Mouse (Mus musculus): ENCODE measurements around the gene Scfd2. TPM values are rescaled to one million over a fixed set of nuclear protein-coding genes. Genes with fewer than 3 reads are reported as not detected.

Gene Scfd2
- polyA plus RNA-seq, 1 experiment from 2014 or later: 18.1 TPM

DNA sequence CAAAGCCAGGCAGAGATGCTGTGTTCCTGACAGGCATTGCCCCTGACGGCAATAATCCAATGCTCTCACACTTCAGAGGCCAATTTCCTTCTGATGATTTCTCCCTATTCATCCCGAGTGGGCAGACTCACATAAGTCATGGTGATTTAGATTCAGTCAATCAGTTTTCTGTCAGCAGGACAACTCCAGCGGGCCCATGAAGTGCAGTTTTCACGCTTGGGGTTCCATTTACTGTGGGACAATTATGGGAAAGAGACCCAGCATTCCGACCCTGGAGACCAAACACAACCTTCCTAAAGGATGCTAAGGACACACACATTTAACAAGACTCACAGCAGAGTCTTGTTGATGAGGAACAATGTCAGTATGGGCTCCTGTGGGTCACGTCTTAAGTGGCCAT, 217.1 kb downstream of the Scfd2 start:
- Histone ChIP-seq H3K9ac (ENCODE audit: low read depth, low read length) (no peak overlapping the region), H3K9me3 (replicated peaks; ENCODE audit: control insufficient read depth, low read length, poor library complexity, severe bottlenecking) (no peaks in the 10 kb centered on the region), H3K4me3 (ENCODE audit: low read depth, low read length) (no peak overlapping the region), H3K4me1 (ENCODE audit: control insufficient read depth, insufficient read depth, low read length) (peaks cover 5% of the 10 kb centered on the region; the same call in 1 of the 2 replicates), H3K27me3 (ENCODE audit: control insufficient read depth, insufficient read depth, low read depth, low read length) (0 out of 2 replicates have a peak, but pooled peaks cover 2% of the 10 kb centered on the region), H3K36me3 (ENCODE audit: control insufficient read depth, insufficient read depth, low read length) (no peaks in the 10 kb centered on the region), H3K27ac (ENCODE audit: low read length) (no peak overlapping the region), H3K4me2 (ENCODE audit: low read length) (no peak overlapping the region)
- no peak for ATAC-seq
- 33% methylated on average over 6 of the region's 6 CpGs for WGBS

DNA sequence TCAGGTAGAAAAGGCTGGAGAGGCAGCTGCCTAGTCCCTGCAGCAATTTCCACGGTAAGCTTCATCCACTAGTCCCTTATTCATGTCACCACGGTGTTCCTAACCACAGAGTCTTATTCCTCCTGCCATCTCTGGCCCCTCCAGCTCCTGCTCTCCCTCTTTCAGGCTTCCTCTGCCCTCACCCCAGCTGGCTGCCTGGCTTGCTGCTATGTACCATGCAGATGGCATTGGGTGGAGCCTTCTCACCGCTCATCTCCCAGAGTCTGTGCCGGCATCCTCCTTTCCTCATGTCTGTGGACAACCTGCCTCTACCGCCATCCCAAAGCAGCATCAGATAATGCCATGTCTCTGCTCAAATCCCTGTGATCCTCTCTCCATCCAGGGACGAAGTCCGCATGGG, 218.0 kb downstream of the Scfd2 start:
- WGBS: 81% methylated on average over 7 of the region's 7 CpGs
- no peak for ATAC-seq
- H3K27me3 ChIP-seq (ENCODE audit: control insufficient read depth, insufficient read depth, low read depth, low read length): 0 out of 2 replicates have a peak, but pooled peaks cover 2% of the 10 kb centered on the region
- H3K4me3 ChIP-seq (ENCODE audit: low read depth, low read length): no peak overlapping the region
- H3K9me3 ChIP-seq (replicated peaks; ENCODE audit: control insufficient read depth, low read length, poor library complexity, severe bottlenecking): no peaks in the 10 kb centered on the region
- no peaks in the 10 kb centered on the region for H3K36me3 ChIP-seq (ENCODE audit: control insufficient read depth, insufficient read depth, low read length)
- no peak overlapping the region for H3K27ac ChIP-seq (ENCODE audit: low read length)
- H3K4me1 ChIP-seq (ENCODE audit: control insufficient read depth, insufficient read depth, low read length): peaks cover 5% of the 10 kb centered on the region; the same call in 1 of the 2 replicates
- H3K9ac ChIP-seq (ENCODE audit: low read depth, low read length): no peak overlapping the region
- no peak overlapping the region for H3K4me2 ChIP-seq (ENCODE audit: low read length)

DNA sequence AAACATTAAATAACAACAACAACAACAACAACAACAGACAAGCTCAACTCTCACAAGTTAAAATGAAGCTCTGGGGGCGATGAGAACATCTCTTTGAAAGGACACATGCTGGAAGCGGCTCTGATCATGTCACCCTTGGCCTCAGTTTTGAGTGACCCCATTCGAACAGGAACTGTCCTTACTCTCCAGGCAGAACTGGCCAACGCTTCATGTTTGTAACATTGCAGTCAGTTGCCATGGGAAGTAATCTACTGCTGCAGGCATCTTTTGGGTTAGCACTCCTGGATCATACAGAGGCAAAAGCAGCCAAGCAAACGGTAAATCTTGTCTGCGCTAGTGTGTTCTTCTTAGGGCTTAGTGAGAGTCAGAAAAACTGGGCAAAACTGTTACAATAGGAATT, 219.7 kb downstream of the Scfd2 start:
- H3K4me1 ChIP-seq (ENCODE audit: control insufficient read depth, insufficient read depth, low read length): peaks cover 5% of the 10 kb centered on the region; the same call in 1 of the 2 replicates
- H3K4me3 ChIP-seq (ENCODE audit: low read depth, low read length): no peak overlapping the region
- H3K9ac ChIP-seq (ENCODE audit: low read depth, low read length): no peak overlapping the region
- no peak overlapping the region for H3K4me2 ChIP-seq (ENCODE audit: low read length)
- no peak for ATAC-seq
- no peak overlapping the region for H3K27ac ChIP-seq (ENCODE audit: low read length)
- H3K36me3 ChIP-seq (ENCODE audit: control insufficient read depth, insufficient read depth, low read length): no peaks in the 10 kb centered on the region
- WGBS: 17% methylated on average over 6 of the region's 6 CpGs
- H3K9me3 ChIP-seq (replicated peaks; ENCODE audit: control insufficient read depth, low read length, poor library complexity, severe bottlenecking): no peaks in the 10 kb centered on the region
- H3K27me3 ChIP-seq (ENCODE audit: control insufficient read depth, insufficient read depth, low read depth, low read length): 0 out of 2 replicates have a peak, but pooled peaks cover 2% of the 10 kb centered on the region

DNA sequence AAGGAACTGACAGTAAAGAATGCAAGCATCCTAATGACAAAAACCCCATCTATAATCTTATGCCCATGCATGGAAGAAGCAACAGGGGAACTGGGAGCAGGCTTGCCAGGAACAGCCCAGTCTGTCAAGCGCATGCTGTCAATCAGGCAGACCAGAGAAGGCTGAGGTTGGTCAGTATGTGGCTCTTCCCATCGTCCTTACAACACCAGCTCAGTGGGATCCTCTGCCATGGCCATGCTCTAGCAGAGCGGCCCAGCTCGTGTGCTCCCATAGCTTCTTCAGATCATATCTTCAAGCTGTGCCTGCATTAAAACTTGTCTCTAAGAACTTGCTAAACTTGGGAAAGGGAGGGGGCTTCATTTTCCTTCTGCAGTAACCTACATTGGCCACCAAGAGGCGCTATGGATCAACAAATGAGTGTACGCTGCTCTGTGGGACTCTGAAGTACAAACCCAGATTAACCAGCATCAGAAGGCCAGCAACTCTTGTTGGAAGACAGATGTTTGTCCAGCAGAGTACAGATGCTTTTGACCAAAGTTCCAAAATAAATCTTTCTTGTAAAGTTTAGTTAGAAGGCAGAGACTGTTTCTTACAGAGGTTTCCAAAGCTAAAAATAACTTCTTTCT, 220.2 kb downstream of the Scfd2 start:
- H3K36me3 ChIP-seq (ENCODE audit: control insufficient read depth, insufficient read depth, low read length): no peaks in the 10 kb centered on the region
- H3K4me3 ChIP-seq (ENCODE audit: low read depth, low read length): no peak overlapping the region
- peaks cover 5% of the 10 kb centered on the region; the same call in 1 of the 2 replicates for H3K4me1 ChIP-seq (ENCODE audit: control insufficient read depth, insufficient read depth, low read length)
- H3K9me3 ChIP-seq (replicated peaks; ENCODE audit: control insufficient read depth, low read length, poor library complexity, severe bottlenecking): no peaks in the 10 kb centered on the region
- 0 out of 2 replicates have a peak, but pooled peaks cover 2% of the 10 kb centered on the region for H3K27me3 ChIP-seq (ENCODE audit: control insufficient read depth, insufficient read depth, low read depth, low read length)
- H3K27ac ChIP-seq (ENCODE audit: low read length): no peak overlapping the region
- no peak overlapping the region for H3K9ac ChIP-seq (ENCODE audit: low read depth, low read length)
- peak; percentile 66; the same call in 1 of the 2 replicates for ATAC-seq
- WGBS: 29% methylated on average over 6 of the region's 6 CpGs
- no peak overlapping the region for H3K4me2 ChIP-seq (ENCODE audit: low read length)

DNA sequence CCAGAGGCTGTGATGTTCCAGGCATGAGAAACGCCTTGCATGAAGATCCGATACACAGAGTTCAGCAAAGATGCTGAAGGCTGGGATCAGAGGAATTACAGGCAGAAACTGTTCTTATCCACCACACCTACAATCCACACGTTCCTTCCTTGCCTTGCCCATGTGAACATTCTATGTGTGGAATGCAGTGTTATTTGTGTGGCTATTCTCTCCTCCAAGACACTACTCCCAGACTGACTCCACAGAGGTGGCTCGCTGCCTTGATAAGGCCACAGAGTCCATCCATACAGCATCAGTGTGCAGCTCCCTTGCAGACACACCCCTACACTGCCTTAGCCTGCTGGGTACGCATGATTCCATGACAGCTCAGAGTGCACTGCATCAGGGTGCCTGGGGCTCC, 221.5 kb downstream of the Scfd2 start:
- WGBS: 89% methylated on average over 5 of the region's 5 CpGs
- Histone ChIP-seq H3K4me3 (ENCODE audit: low read depth, low read length) (no peak overlapping the region), H3K9me3 (replicated peaks; ENCODE audit: control insufficient read depth, low read length, poor library complexity, severe bottlenecking) (no peaks in the 10 kb centered on the region), H3K27ac (ENCODE audit: low read length) (no peak overlapping the region), H3K4me2 (ENCODE audit: low read length) (no peak overlapping the region), H3K27me3 (ENCODE audit: control insufficient read depth, insufficient read depth, low read depth, low read length) (0 out of 2 replicates have a peak, but pooled peaks cover 2% of the 10 kb centered on the region), H3K36me3 (ENCODE audit: control insufficient read depth, insufficient read depth, low read length) (no peaks in the 10 kb centered on the region), H3K4me1 (ENCODE audit: control insufficient read depth, insufficient read depth, low read length) (no peaks in the 10 kb centered on the region; the same call in 1 of the 2 replicates), H3K9ac (ENCODE audit: low read depth, low read length) (no peak overlapping the region)
- ATAC-seq: no peak

DNA sequence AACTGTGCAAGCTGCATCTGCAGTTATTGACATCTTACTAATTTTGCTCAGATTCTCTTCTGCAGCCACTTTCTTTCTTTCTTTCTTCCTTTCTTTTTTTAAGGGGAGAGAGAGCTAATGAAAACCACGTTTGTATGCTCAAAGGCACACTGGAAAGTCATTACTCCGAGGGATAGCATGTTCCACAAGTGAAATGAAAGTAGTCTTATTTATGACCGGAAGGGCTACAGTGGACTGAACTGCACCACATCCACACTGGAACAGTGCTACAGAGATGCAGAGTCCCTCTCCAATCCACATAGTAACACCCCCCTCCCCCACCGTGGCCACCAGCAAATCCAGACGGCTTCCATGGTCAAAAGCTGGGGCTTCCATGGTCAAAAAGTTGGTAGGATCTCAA, 224.3 kb downstream of the Scfd2 start:
- Histone ChIP-seq H3K4me1 (ENCODE audit: control insufficient read depth, insufficient read depth, low read length) (no peaks in the 10 kb centered on the region), H3K9me3 (replicated peaks; ENCODE audit: control insufficient read depth, low read length, poor library complexity, severe bottlenecking) (no peaks in the 10 kb centered on the region), H3K4me3 (ENCODE audit: low read depth, low read length) (no peak overlapping the region), H3K27ac (ENCODE audit: low read length) (no peak overlapping the region), H3K36me3 (ENCODE audit: control insufficient read depth, insufficient read depth, low read length) (no peaks in the 10 kb centered on the region), H3K4me2 (ENCODE audit: low read length) (no peak overlapping the region), H3K9ac (ENCODE audit: low read depth, low read length) (no peak overlapping the region), H3K27me3 (ENCODE audit: control insufficient read depth, insufficient read depth, low read depth, low read length) (no peaks in the 10 kb centered on the region)
- 84% methylated on average over 5 of the region's 5 CpGs for WGBS
- ATAC-seq: no peak

DNA sequence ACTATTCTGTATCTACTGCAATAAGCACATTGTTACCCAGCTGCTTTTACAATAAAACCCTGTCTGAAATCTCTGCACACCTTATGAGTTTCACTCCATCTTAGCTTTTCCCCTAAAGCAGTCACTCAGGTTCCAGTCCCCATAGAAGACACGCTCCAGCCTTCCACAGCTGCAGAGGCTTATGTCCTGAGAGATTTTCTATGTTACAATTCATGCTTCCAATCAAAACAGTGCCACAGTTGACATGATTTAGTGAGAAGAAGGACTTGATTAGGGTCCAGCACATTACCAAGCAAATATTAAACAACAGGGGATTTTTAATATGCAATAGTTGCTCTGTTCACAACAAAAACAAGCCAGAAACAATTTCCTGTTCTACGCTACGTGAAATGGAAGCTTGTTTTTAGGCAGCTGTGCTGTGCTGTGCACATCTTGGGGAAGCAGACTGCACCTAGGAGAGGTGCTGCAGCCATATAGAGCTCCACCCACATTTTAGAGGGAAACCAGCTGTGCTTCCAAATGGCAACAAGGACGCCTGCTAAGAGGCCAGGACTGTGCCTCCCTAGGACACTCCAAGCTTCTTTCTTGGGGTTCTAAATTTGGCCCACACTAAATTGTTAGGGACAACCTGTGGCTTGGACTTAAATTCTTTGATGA, 225.9 kb downstream of the Scfd2 start:
- no peaks in the 10 kb centered on the region for H3K9me3 ChIP-seq (replicated peaks; ENCODE audit: control insufficient read depth, low read length, poor library complexity, severe bottlenecking)
- no peak for ATAC-seq
- no peaks in the 10 kb centered on the region for H3K27me3 ChIP-seq (ENCODE audit: control insufficient read depth, insufficient read depth, low read depth, low read length)
- no peak overlapping the region for H3K27ac ChIP-seq (ENCODE audit: low read length)
- H3K9ac ChIP-seq (ENCODE audit: low read depth, low read length): no peak overlapping the region
- H3K4me3 ChIP-seq (ENCODE audit: low read depth, low read length): no peak overlapping the region
- no peaks in the 10 kb centered on the region for H3K4me1 ChIP-seq (ENCODE audit: control insufficient read depth, insufficient read depth, low read length)
- WGBS: 78% methylated on average over 4 of the region's 4 CpGs
- no peak overlapping the region for H3K4me2 ChIP-seq (ENCODE audit: low read length)
- no peaks in the 10 kb centered on the region for H3K36me3 ChIP-seq (ENCODE audit: control insufficient read depth, insufficient read depth, low read length)

DNA sequence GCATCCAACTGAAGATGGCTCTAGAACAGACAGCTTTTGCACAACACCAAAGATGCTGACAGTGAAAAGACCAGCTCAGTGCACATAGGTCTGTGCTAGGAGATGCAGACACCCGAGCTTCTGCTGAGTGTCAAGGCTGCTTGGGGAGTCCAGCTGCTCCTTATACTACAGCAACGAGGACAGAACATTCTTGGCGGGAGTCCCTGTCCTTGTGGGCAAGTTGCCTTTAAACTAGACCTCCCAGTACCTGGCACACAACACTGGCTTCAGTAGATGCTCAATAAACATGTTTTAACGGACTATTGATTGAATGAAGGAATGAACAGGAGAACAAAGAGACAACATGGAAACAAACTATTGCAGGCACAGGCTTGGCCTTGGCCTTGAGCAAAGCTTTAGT, 226.8 kb downstream of the Scfd2 start:
- Histone ChIP-seq H3K4me3 (ENCODE audit: low read depth, low read length) (no peak overlapping the region), H3K4me1 (ENCODE audit: control insufficient read depth, insufficient read depth, low read length) (no peaks in the 10 kb centered on the region), H3K9me3 (replicated peaks; ENCODE audit: control insufficient read depth, low read length, poor library complexity, severe bottlenecking) (no peaks in the 10 kb centered on the region), H3K9ac (ENCODE audit: low read depth, low read length) (no peak overlapping the region), H3K36me3 (ENCODE audit: control insufficient read depth, insufficient read depth, low read length) (no peaks in the 10 kb centered on the region), H3K27me3 (ENCODE audit: control insufficient read depth, insufficient read depth, low read depth, low read length) (no peaks in the 10 kb centered on the region), H3K4me2 (ENCODE audit: low read length) (no peak overlapping the region), H3K27ac (ENCODE audit: low read length) (no peak overlapping the region)
- WGBS: 77% methylated on average over 4 of the region's 4 CpGs
- no peak for ATAC-seq

DNA sequence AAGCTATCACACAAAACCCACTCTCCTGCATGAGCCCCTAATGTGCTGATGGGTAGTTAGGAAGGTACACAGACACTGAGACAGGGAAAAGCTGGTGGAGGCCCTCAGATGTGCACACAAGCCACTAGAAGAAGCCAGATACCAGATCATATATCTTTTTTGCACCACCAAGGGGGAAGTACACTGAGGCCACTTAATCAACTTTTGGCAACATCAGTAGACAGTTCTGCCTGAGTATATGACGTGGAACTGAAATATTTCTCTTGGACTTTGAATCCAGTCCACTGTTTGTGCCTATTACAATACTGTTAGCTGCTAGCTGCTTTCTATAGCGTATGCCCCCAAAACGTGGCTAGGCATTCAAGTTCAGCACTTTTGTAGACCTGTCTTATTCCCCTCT, 229.2 kb downstream of the Scfd2 start:
- Histone ChIP-seq H3K36me3 (ENCODE audit: control insufficient read depth, insufficient read depth, low read length) (no peaks in the 10 kb centered on the region), H3K4me1 (ENCODE audit: control insufficient read depth, insufficient read depth, low read length) (no peaks in the 10 kb centered on the region), H3K27me3 (ENCODE audit: control insufficient read depth, insufficient read depth, low read depth, low read length) (no peaks in the 10 kb centered on the region), H3K9me3 (replicated peaks; ENCODE audit: control insufficient read depth, low read length, poor library complexity, severe bottlenecking) (no peaks in the 10 kb centered on the region), H3K27ac (ENCODE audit: low read length) (no peak overlapping the region), H3K4me3 (ENCODE audit: low read depth, low read length) (no peak overlapping the region), H3K9ac (ENCODE audit: low read depth, low read length) (no peak overlapping the region), H3K4me2 (ENCODE audit: low read length) (no peak overlapping the region)
- ATAC-seq: no peak
- 81% methylated on average over 3 of the region's 3 CpGs for WGBS
